Mouse (Mus musculus): ENCODE results near the gene Krtap4-9. TPM values are rescaled to one million over a fixed set of nuclear protein-coding genes. Genes with fewer than 3 reads are reported as not detected.
"Not testable (repeated sequence)": the region's sequence is repeated elsewhere in the genome, so short reads cannot be mapped to it uniquely, and the experiment has no call there.

Krtap4-9 gene
- polyA plus RNA-seq (2012; rRNA removed) = 0.17 TPM in 1 of 2 replicates, not detected in the other

GRCm38 (mm10) chr11:99784900-99785299 is at the start of gene Krtap4-9:
Gene Krtap4-9, plus strand, starts transcription at chr11:99785200.
- H3K36me3 ChIP-seq (ENCODE audit: control insufficient read depth, insufficient read depth, low read length); H3K4me1 ChIP-seq (replicated peaks; ENCODE audit: control insufficient read depth, insufficient read depth, low read length); H3K4me3 ChIP-seq (ENCODE audit: control insufficient read depth, insufficient read depth, low read length); H3K27me3 ChIP-seq (ENCODE audit: control insufficient read depth, insufficient read depth, low read length); H3K27ac ChIP-seq (ENCODE audit: control insufficient read depth, insufficient read depth, low read length); DNase-seq: not testable (repeated sequence)

DNA sequence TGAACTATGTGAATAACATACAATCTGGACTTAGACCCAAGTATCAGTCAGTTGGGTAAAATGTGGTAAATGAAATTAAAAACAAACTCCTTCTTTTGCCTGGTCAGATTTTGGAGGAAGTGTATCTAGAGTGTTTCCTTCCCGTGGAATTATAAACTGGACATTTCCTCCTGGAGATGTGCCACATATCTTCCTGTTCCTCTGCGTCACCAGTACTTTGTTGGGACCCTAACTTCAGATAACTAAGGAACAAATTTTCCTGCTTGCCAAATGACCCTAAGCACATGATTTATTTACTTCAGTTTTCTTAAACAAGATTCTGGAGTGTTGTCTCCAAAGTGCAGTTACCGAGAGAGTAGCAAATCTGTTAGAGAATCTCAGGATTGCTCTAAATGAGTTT is 41.0 kb upstream of the Krtap4-9 start:
- H3K27ac ChIP-seq (ENCODE audit: control insufficient read depth, insufficient read depth, low read length) = no peak overlapping the region
- H3K4me3 ChIP-seq (ENCODE audit: control insufficient read depth, insufficient read depth, low read length) = no peak overlapping the region
- H3K4me1 ChIP-seq (replicated peaks; ENCODE audit: control insufficient read depth, insufficient read depth, low read length) = no peaks in the 10 kb centered on the region
- TF ChIP-seq CTCF (IDR thresholded peaks at IDR 0.05; ENCODE audit: borderline replicate concordance, control insufficient read depth, extremely low read depth, insufficient read depth, low read length, poor library complexity) (no peak), POLR2A (IDR thresholded peaks at IDR 0.05; ENCODE audit: control insufficient read depth, extremely low read depth, insufficient read depth, low read length, poor library complexity) (no peak)
- H3K36me3 ChIP-seq (ENCODE audit: control insufficient read depth, insufficient read depth, low read length) = no peaks in the 10 kb centered on the region
- WGBS = 93% methylated on average over 3 of the region's 3 CpGs
- no peaks in the 10 kb centered on the region for H3K27me3 ChIP-seq (ENCODE audit: control insufficient read depth, insufficient read depth, low read length)
- no peak for DNase-seq

DNA sequence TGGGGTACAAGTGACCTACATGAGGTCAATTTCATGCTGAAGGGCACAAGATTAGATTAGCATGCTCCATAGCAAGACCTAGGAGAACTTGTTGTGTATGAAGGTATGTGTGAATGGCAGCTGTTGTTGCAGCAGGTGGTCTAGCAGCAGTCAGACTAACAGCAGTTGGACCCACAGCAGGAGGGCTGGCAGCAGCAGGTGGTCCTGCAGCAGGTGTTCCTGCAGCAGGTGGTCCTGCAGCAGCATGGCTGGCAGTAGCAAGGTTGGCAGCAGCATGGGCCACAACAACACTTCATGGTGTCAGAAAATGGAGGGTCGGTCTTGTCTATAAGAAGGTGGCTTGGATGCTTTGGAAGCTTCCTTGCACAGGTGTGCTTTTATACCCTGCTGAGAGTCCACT is 26.1 kb upstream of the Krtap4-9 start:
- H3K27ac ChIP-seq (ENCODE audit: control insufficient read depth, insufficient read depth, low read length) = no peak overlapping the region
- no peak overlapping the region for H3K4me3 ChIP-seq (ENCODE audit: control insufficient read depth, insufficient read depth, low read length)
- WGBS = 100% methylated on average over 1 of the region's 1 CpGs
- TF ChIP-seq POLR2A (IDR thresholded peaks at IDR 0.05; ENCODE audit: control insufficient read depth, extremely low read depth, insufficient read depth, low read length, poor library complexity) (no peak), CTCF (IDR thresholded peaks at IDR 0.05; ENCODE audit: borderline replicate concordance, control insufficient read depth, extremely low read depth, insufficient read depth, low read length, poor library complexity) (no peak)
- no peaks in the 10 kb centered on the region for H3K36me3 ChIP-seq (ENCODE audit: control insufficient read depth, insufficient read depth, low read length)
- no peaks in the 10 kb centered on the region for H3K27me3 ChIP-seq (ENCODE audit: control insufficient read depth, insufficient read depth, low read length)
- no peaks in the 10 kb centered on the region for H3K4me1 ChIP-seq (replicated peaks; ENCODE audit: control insufficient read depth, insufficient read depth, low read length)
- DNase-seq = no peak

GRCm38 (mm10) chr11:99768410-99768809 is 16.6 kb upstream of the Krtap4-9 start:
- 89% methylated on average over 2 of the region's 2 CpGs for WGBS
- no peak overlapping the region for H3K4me3 ChIP-seq (ENCODE audit: control insufficient read depth, insufficient read depth, low read length)
- no peaks in the 10 kb centered on the region for H3K4me1 ChIP-seq (replicated peaks; ENCODE audit: control insufficient read depth, insufficient read depth, low read length)
- TF ChIP-seq POLR2A (IDR thresholded peaks at IDR 0.05; ENCODE audit: control insufficient read depth, extremely low read depth, insufficient read depth, low read length, poor library complexity) = no peak
- TF ChIP-seq CTCF (IDR thresholded peaks at IDR 0.05; ENCODE audit: borderline replicate concordance, control insufficient read depth, extremely low read depth, insufficient read depth, low read length, poor library complexity) = no peak
- H3K36me3 ChIP-seq (ENCODE audit: control insufficient read depth, insufficient read depth, low read length) = no peaks in the 10 kb centered on the region
- H3K27ac ChIP-seq (ENCODE audit: control insufficient read depth, insufficient read depth, low read length) = no peak overlapping the region
- no peak for DNase-seq
- H3K27me3 ChIP-seq (ENCODE audit: control insufficient read depth, insufficient read depth, low read length) = no peaks in the 10 kb centered on the region

DNA sequence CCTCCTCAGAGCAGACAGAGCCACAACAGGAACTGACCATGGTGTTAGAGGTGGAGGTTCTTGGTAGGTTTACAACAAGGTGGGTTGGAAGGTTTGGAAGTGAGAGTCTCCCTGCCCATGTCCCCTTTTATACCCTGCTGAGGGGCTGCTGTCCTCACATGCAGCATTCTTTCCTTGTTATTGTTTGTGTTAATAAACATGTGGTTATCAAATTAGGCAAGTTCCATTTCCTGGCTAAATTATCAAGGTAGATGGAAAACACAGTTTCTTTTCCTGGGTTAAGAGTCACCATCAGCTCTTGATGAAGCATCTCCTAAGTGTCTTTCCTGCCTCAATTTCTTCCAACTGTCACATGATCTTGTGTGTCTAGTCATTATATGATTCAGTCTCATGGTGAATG is 12.2 kb upstream of the Krtap4-9 start, which contains the start of gene Gm11595:
TSS of gene Gm11595 (minus strand) at position 101 of the 400 bp plus-strand sequence.
- H3K27me3 ChIP-seq (ENCODE audit: control insufficient read depth, insufficient read depth, low read length); H3K4me3 ChIP-seq (ENCODE audit: control insufficient read depth, insufficient read depth, low read length); DNase-seq; H3K27ac ChIP-seq (ENCODE audit: control insufficient read depth, insufficient read depth, low read length); H3K36me3 ChIP-seq (ENCODE audit: control insufficient read depth, insufficient read depth, low read length); H3K4me1 ChIP-seq (replicated peaks; ENCODE audit: control insufficient read depth, insufficient read depth, low read length): not testable (repeated sequence)

GRCm38 (mm10) chr11:99778401-99778800 is 6.6 kb upstream of the Krtap4-9 start:
- Histone ChIP-seq H3K27me3 (ENCODE audit: control insufficient read depth, insufficient read depth, low read length) (no peaks in the 10 kb centered on the region), H3K4me3 (ENCODE audit: control insufficient read depth, insufficient read depth, low read length) (no peak overlapping the region), H3K36me3 (ENCODE audit: control insufficient read depth, insufficient read depth, low read length) (no peaks in the 10 kb centered on the region), H3K4me1 (replicated peaks; ENCODE audit: control insufficient read depth, insufficient read depth, low read length) (no peaks in the 10 kb centered on the region), H3K27ac (ENCODE audit: control insufficient read depth, insufficient read depth, low read length) (no peak overlapping the region)
- 81% methylated on average over 7 of the region's 7 CpGs for WGBS
- TF ChIP-seq CTCF (IDR thresholded peaks at IDR 0.05; ENCODE audit: borderline replicate concordance, control insufficient read depth, extremely low read depth, insufficient read depth, low read length, poor library complexity) = no peak
- DNase-seq = no peak

DNA sequence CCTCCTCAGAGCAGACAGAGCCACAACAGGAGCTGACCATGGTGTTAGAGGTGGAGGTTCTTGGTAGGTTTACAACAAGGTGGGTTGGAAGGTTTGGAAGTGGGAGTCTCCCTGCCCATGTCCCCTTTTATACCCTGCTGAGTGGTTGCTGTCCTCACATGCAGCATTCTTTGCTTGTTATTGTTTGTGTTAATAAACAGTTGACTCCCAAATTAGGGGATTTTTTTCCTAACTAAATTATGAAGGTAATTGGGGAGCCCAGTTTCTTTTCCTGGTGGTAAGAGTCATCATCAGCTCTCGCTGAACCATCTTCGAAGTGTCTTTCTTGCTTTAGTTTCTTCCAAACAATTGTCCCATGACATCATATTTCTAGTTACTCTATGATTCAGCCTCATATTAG is 4.4 kb upstream of the Krtap4-9 start, which contains the start of gene Krtap4-8:
TSS of gene Krtap4-8 (minus strand) at position 101 of the 400 bp plus-strand sequence.
- TF ChIP-seq POLR2A (IDR thresholded peaks at IDR 0.05; ENCODE audit: control insufficient read depth, extremely low read depth, insufficient read depth, low read length, poor library complexity) = no peak
- no peak for TF ChIP-seq CTCF (IDR thresholded peaks at IDR 0.05; ENCODE audit: borderline replicate concordance, control insufficient read depth, extremely low read depth, insufficient read depth, low read length, poor library complexity)
- no peak for DNase-seq
- Histone ChIP-seq H3K4me1 (replicated peaks; ENCODE audit: control insufficient read depth, insufficient read depth, low read length) (no peaks in the 10 kb centered on the region), H3K36me3 (ENCODE audit: control insufficient read depth, insufficient read depth, low read length) (no peaks in the 10 kb centered on the region), H3K27me3 (ENCODE audit: control insufficient read depth, insufficient read depth, low read length) (no peaks in the 10 kb centered on the region), H3K4me3 (ENCODE audit: control insufficient read depth, insufficient read depth, low read length) (no peak within 1 kb of the TSS), H3K27ac (ENCODE audit: control insufficient read depth, insufficient read depth, low read length) (no peak within 1 kb of the TSS)
- WGBS = 96% methylated on average over 2 of the region's 2 CpGs
